Mouse (Mus musculus): ENCODE measurements at regions not wholly inside any gene's neighbourhood (a gene's known extent, or its start where the extent isn't known, plus 50 kb on each side); places are given as distances from the start of the nearest gene placed in this dataset.

GRCm38 (mm10) chr6:49769904-49770720 lies 52.4 kb upstream of the Npy start:
- no peak for DNase-seq (ENCODE audit: low read depth, low spot score)

Measured in A20 (cell line).